Mouse (Mus musculus) heart, postnatal 10 days (tissue): ENCODE results near the gene Tube1. TPM values are rescaled to one million over a fixed set of nuclear protein-coding genes. Genes with fewer than 3 reads are reported as not detected.
A peak's percentile ranks its signal among the peaks of the same experiment; 100 is the strongest.
"Not testable (repeated sequence)": the region's sequence is repeated elsewhere in the genome, so short reads cannot be mapped to it uniquely, and the experiment has no call there.

Experiments
- DNase-seq, 2 experiments: peaks; one replicate each; pipeline ENCODE4 v3.0.0; 2021
- intact Hi-C: fragments of 180-260 bp; cut with DNase I; formaldehyde crosslinking; loops from one replicate; pipeline ENCODE4 v1.15.1; 2025
- total RNA-seq, 2 experiments: library from RNA; stranded (reverse); gene quantifications; 2 replicates each; pipeline ENCODE4 v1.2.3; 2021

The Tube1 gene
- total RNA-seq, 2 experiments from 2014 or later, result 2.3 to 2.7 TPM

GRCm38 (mm10) chr10:39167611-39168010 lies 33.8 kb downstream of the Tube1 start:
- intact Hi-C loops, result no loop called here
- DNase-seq, result no peak

GRCm38 (mm10) chr10:39169642-39170041 lies 35.9 kb downstream of the Tube1 start:
- intact Hi-C loops, result loop anchor here (2.0 to 5.0 kb wide), 4 partner anchors 288 to 791 kb away; partner anchors contain the start of genes Mfsd4b3, Rev3l and Traf3ip2
- DNase-seq, result no peak

DNA sequence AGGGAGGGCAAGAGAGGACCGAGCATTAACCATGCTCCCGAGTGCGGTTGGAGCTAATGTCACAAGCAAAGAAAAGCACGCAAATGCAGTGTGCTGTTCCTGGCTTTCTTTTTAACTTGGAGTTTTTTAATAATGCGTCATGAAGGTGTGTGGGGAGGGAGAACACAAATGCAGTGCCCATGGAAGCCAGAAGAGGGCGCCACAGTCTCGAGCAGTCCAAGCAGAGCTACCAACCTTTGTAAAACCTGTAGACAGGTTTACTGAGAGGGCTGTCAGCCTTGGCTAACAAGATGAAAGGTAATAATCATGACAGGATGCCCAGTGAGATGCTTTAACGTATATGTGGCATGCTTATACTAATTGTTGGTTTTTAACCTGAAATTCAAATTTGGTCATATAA lies 36.4 kb downstream of the Tube1 start:
- DNase-seq, result peak; percentile 61 to 78
- intact Hi-C loops, result loop anchor here (2.0 to 5.0 kb wide), 4 partner anchors 287 to 791 kb away; partner anchors contain the start of genes Mfsd4b3, Rev3l and Traf3ip2

- intact Hi-C loops, result loop anchor here (1.0 to 5.0 kb wide), 7 partner anchors 69 to 790 kb away; partner anchors contain the start of genes Mfsd4b3, Rev3l and Traf3ip2
- DNase-seq, result no peak
Measured at GRCm38 (mm10) chr10:39170706-39171105, 36.9 kb downstream of the Tube1 start.

- intact Hi-C loops, result loop anchor here (1.0 to 5.0 kb wide), 7 partner anchors 68 to 790 kb away; partner anchors contain the start of genes Mfsd4b3, Rev3l and Traf3ip2
- DNase-seq, result peak; percentile 93 to 95
Measured at GRCm38 (mm10) chr10:39171134-39171533, 37.4 kb downstream of the Tube1 start.

DNA sequence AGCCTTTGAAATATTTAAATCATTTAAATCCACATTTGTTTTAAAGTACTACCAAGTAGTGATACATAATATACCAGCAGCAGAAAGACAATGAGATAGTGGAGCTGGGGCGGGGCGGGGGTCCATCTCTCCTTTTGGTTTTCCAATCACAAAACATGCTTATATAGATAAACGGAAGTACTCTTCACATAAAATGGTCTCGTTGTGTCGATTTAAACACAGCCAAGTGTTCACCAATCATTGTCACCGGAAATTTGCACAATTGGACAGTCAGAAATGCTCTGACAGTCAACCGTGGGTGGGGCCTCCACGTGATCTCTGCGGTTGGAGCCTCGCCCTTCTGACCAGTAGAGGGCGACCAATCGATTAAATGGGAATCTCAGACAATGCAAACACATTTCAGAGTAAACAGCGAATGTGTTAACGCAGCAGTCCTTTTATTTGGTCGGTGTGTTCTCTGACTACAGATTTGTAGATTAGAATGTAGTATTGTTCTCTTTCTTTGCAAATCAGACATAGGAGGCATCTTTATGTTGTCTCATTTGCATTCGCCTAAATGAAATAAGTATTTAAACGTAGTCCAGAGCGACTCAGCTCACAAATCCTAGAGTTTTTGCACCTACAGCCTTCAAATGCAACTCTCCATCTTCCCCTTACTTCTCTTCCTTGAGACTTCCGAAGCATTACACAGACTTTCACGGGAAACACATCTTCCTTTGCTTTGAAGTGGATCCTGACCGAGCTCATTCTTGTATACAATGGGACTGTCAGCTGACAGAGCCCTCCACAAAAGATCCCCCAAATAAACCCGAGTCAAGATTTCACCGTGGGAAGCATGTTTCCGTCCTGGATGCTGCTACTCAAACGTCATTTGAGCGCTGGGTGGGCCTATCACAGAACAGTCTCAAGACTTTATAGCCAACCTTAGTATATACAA lies 38.1 kb downstream of the Tube1 start:
- intact Hi-C loops, result loop anchor here (1.0 to 5.0 kb wide), 7 partner anchors 67 to 789 kb away; partner anchors contain the start of genes Mfsd4b3, Rev3l and Traf3ip2
- peak; percentile 93 for DNase-seq

- no peak for DNase-seq
- intact Hi-C loops, result loop anchor here (5.0 kb wide), 3 partner anchors 285 to 560 kb away; partner anchors contain the start of genes Rev3l and Traf3ip2
Measured at GRCm38 (mm10) chr10:39172540-39172931, 38.8 kb downstream of the Tube1 start.

DNA sequence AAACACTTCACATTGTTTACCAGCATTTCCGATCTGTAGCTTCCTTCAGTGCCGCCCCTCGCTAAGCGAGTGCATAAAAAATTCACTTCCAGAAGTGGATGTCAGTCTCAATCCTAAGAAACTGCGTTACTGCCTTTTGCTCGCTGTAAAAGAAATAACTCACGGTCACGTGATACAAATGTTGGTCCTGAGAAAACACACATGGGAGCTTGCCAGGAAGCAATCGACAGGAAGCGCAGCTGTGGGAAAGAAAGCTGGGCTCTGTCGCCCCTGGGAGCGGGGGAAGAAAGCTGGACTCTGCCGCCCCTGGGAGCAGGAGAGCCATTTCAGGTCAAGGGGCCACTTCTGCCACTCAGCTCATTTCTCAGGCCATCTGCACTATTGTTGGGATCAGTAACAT lies 39.3 kb downstream of the Tube1 start:
- intact Hi-C loops, result loop anchor here (5.0 kb wide), 3 partner anchors 284 to 559 kb away; partner anchors contain the start of genes Rev3l and Traf3ip2
- peak; percentile 77 to 78 for DNase-seq

- intact Hi-C loops, result no loop called here
- no peak for DNase-seq
Measured at GRCm38 (mm10) chr10:39176981-39177380, 43.2 kb downstream of the Tube1 start.

- no peak for DNase-seq
- intact Hi-C loops, result no loop called here
Measured at GRCm38 (mm10) chr10:39184864-39185544, 51.2 kb downstream of the Tube1 start.

- DNase-seq, result no peak
- intact Hi-C loops, result no loop called here
Measured at GRCm38 (mm10) chr10:39185545-39185906, 51.8 kb downstream of the Tube1 start.

DNA sequence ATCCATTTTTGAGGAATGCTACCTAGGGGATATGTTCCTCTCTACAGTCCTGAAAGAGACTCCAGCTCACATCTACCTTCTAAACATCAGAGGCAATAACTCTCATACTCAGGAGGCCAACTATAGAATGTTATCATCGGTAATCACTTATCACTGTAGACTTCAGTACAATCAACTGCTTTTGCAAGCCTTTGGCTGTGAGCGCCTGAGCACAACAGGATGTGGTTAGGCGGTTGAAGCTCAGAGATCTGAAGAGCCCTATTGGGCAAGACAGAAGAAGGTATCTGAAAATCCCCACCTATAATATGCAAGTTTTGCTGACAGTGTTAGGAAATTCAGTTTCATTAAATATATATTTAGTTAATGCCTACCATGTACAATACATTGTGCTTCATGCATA lies 58.9 kb downstream of the Tube1 start:
- no peak for DNase-seq
- intact Hi-C loops, result no loop called here

- intact Hi-C loops, DNase-seq: not testable (repeated sequence)
Measured at GRCm38 (mm10) chr10:39198216-39198615, 64.4 kb downstream of the Tube1 start.

Other genes with a start within 250 kb of the Tube1 start
- gene Lama4, start 168.5 kb upstream of the Tube1 start, total RNA-seq, result 100 to 1,000 TPM; 207 to 219 TPM
- gene Fam229b, start 62 bp upstream of the Tube1 start, total RNA-seq, result 1 to 10 TPM; 4.6 to 5.0 TPM
- gene Ccn6, start 29.8 kb downstream of the Tube1 start, total RNA-seq, result not detected
- 10 to 100 TPM; 52.2 to 55.5 TPM for gene Fyn, start 234.9 kb downstream of the Tube1 start, total RNA-seq